ENCODE assay signal across 12 mouse cellular contexts in the genomic region with DNA sequence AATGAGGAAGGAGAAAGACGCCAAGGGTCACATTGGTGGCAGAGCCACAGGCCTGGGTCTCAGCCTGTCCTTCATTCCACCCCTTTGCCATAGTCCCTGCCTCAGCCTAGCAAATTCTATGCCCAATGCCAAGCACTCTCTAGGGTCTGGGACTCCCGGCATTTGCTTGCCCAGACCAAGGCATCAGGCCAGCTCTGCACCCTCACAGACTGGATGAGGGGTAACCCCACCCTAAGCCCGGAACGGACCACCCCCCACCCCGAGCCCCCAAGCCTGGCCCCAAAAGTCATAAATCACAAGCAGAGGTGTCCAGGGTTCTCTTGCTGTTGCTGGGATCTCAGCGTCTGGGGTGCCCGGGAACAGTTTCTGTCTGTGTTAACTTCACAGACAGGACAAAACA. TPM values are rescaled to one million over a fixed set of nuclear protein-coding genes. Genes with fewer than 3 reads are reported as not detected.
DNase-seq lines count a peak whose midpoint lies in the region; ATAC-seq and TF ChIP-seq lines count a peak whose summit lies in the region.
"Had no signal": no experiment of that assay in that cellular context is flagged by ENCODE, and none has a peak within 500 bp of the region (broad histone marks: within the 10 kb centered on the region; RNA-seq: fewer than 3 reads in every experiment).

No protein-coding gene starts in this region.

- H3K27me3 ChIP-seq in forebrain, embryonic 12.5 days: peaks cover 94% of the 10 kb centered on the region
- H3K27me3 ChIP-seq in forebrain, embryonic 15.5 days: peaks cover 86% of the 10 kb centered on the region
- H3K27me3 ChIP-seq in megakaryocyte, embryonic 14.5 days (replicated peaks): peaks cover 92% of the 10 kb centered on the region
- H3K27me3 ChIP-seq in hindbrain, postnatal 0 days (ENCODE audit: insufficient read depth, low read length): peaks cover 29% of the 10 kb centered on the region; the same call in 1 of the 2 replicates
- H3K27me3 ChIP-seq in neural tube, embryonic 15.5 days (replicated peaks): peaks cover 59% of the 10 kb centered on the region

- DNase-seq in hindbrain, postnatal 0 days (ENCODE audit: low spot score): no peak
- no peak for DNase-seq in adrenal gland, postnatal 36 days
- DNase-seq in retina, postnatal 1 day: no peak
- DNase-seq: adrenal gland, postnatal 25 days; kidney, adult 8-10 months; lung, postnatal 14 days had no signal

- under 1% methylated on average over 7 of the region's 7 CpGs for WGBS in forebrain, embryonic 12.5 days
- 0% methylated on average over 7 of the region's 7 CpGs for WGBS in forebrain, embryonic 15.5 days
- 5% methylated on average over 7 of the region's 7 CpGs for WGBS in hindbrain, postnatal 0 days
- 2% methylated on average over 7 of the region's 7 CpGs for WGBS in neural tube, embryonic 15.5 days

- H3K4me3 ChIP-seq in forebrain, embryonic 12.5 days (replicated peaks): 0 out of 2 replicates have a peak overlapping the region, but pooled peaks have one; percentile 11
- H3K4me3 ChIP-seq in forebrain, embryonic 15.5 days: no peak overlapping the region
- H3K4me3 ChIP-seq in megakaryocyte, embryonic 14.5 days (replicated peaks): peak overlapping the region; percentile 53
- H3K4me3 ChIP-seq in hindbrain, postnatal 0 days (ENCODE audit: low read length): no peak overlapping the region
- H3K4me3 ChIP-seq in neural tube, embryonic 15.5 days (replicated peaks): no peak overlapping the region

- 0 out of 2 replicates have a peak overlapping the region, but pooled peaks have one; percentile 19 for H3K27ac ChIP-seq in forebrain, embryonic 12.5 days
- H3K27ac ChIP-seq in forebrain, embryonic 15.5 days (replicated peaks): no peak overlapping the region
- H3K27ac ChIP-seq in hindbrain, postnatal 0 days: peak overlapping the region; percentile 45; the same call in 1 of the 2 replicates
- no peak overlapping the region for H3K27ac ChIP-seq in neural tube, embryonic 15.5 days (replicated peaks)
- H3K27ac ChIP-seq: left cerebral cortex, adult 2 months had no signal

- TF ChIP-seq CTCF in hindbrain, postnatal 0 days (IDR thresholded peaks at IDR 0.05; ENCODE audit: low read depth): no peak

- no peaks in the 10 kb centered on the region for H3K9me3 ChIP-seq in forebrain, embryonic 12.5 days
- no peaks in the 10 kb centered on the region for H3K9me3 ChIP-seq in forebrain, embryonic 15.5 days
- peaks cover 2% of the 10 kb centered on the region; the same call in 1 of the 2 replicates for H3K9me3 ChIP-seq in megakaryocyte, embryonic 14.5 days
- no peaks in the 10 kb centered on the region for H3K9me3 ChIP-seq in hindbrain, postnatal 0 days (ENCODE audit: low read length)
- no peaks in the 10 kb centered on the region for H3K9me3 ChIP-seq in neural tube, embryonic 15.5 days (replicated peaks)

- no peak overlapping the region for H3K4me2 ChIP-seq in forebrain, embryonic 12.5 days
- H3K4me2 ChIP-seq in forebrain, embryonic 15.5 days (replicated peaks): no peak overlapping the region
- peak overlapping the region; percentile 60 for H3K4me2 ChIP-seq in hindbrain, postnatal 0 days (ENCODE audit: low read depth, low read length)
- H3K4me2 ChIP-seq in neural tube, embryonic 15.5 days: peak overlapping the region; percentile 74

- H3K4me1 ChIP-seq in forebrain, embryonic 12.5 days: peaks cover 35% of the 10 kb centered on the region
- peaks cover 22% of the 10 kb centered on the region for H3K4me1 ChIP-seq in forebrain, embryonic 15.5 days
- H3K4me1 ChIP-seq in megakaryocyte, embryonic 14.5 days: peaks cover 41% of the 10 kb centered on the region
- peaks cover 3% of the 10 kb centered on the region for H3K4me1 ChIP-seq in hindbrain, postnatal 0 days (ENCODE audit: insufficient read depth, low read length)
- H3K4me1 ChIP-seq in neural tube, embryonic 15.5 days: peaks cover 39% of the 10 kb centered on the region

- H3K9ac ChIP-seq in forebrain, embryonic 12.5 days: no peak overlapping the region
- no peak overlapping the region for H3K9ac ChIP-seq in forebrain, embryonic 15.5 days (replicated peaks)
- H3K9ac ChIP-seq in hindbrain, postnatal 0 days (replicated peaks; ENCODE audit: low read length): no peak overlapping the region
- no peak overlapping the region for H3K9ac ChIP-seq in neural tube, embryonic 15.5 days (replicated peaks)

- no peak for ATAC-seq in forebrain, embryonic 12.5 days (ENCODE audit: low FRiP score)
- no peak for ATAC-seq in forebrain, embryonic 15.5 days (replicated peaks)
- no peak for ATAC-seq in megakaryocyte, adult 5-6 weeks (ENCODE audit: poor library complexity, severe bottlenecking)
- no peak for ATAC-seq in hindbrain, postnatal 0 days
- no peak for ATAC-seq in neural tube, embryonic 15.5 days (ENCODE audit: low FRiP score)

- no peaks in the 10 kb centered on the region for H3K36me3 ChIP-seq in forebrain, embryonic 12.5 days (replicated peaks)
- no peaks in the 10 kb centered on the region for H3K36me3 ChIP-seq in forebrain, embryonic 15.5 days
- no peaks in the 10 kb centered on the region for H3K36me3 ChIP-seq in megakaryocyte, embryonic 14.5 days (replicated peaks; ENCODE audit: low read length)
- no peaks in the 10 kb centered on the region for H3K36me3 ChIP-seq in hindbrain, postnatal 0 days (ENCODE audit: insufficient read depth, low read length)
- H3K36me3 ChIP-seq in neural tube, embryonic 15.5 days: no peaks in the 10 kb centered on the region

RNA-seq across cellular contexts. Expression of gene Msx2, which starts 9.8 kb away (rescaled TPM):
- 9.8 and 19.6 TPM in 2 replicates for polyA plus RNA-seq in forebrain, embryonic 12.5 days (2016; fragmentation: Nextera tagmentation; extraction: Ambion mirVana)
- polyA plus RNA-seq in forebrain, embryonic 15.5 days (2015; fragmentation: Nextera tagmentation; extraction: Ambion mirVana): 0.41 and 0.70 TPM in 2 replicates
- 0.63 and 1.6 TPM in 2 replicates for polyA plus RNA-seq in megakaryocyte, embryonic 14.5 days (2012; ENCODE audit: insufficient read depth, low replicate concordance)
- total RNA-seq in megakaryocyte, adult 5-6 weeks (2015): not detected in 2 replicates
- 0.18 TPM in 1 of 2 replicates, not detected in the other for total RNA-seq in megakaryocyte, adult 5-6 weeks (2017)
- total RNA-seq in hindbrain, postnatal 0 days (2014; rRNA removed): 3.1 and 4.4 TPM in 2 replicates
- polyA plus RNA-seq in hindbrain, postnatal 0 days (2015; fragmentation: Nextera tagmentation; extraction: Ambion mirVana): 5.1 and 5.3 TPM in 2 replicates
- 0.82 and 0.88 TPM in 2 replicates for polyA plus RNA-seq in neural tube, embryonic 15.5 days (2015; fragmentation: Nextera tagmentation; extraction: Ambion mirVana)
- under 1 TPM; 0.30 to 0.53 TPM for total RNA-seq in adrenal gland, postnatal 36 days (2021)

Comparison
In these comparisons a context has a peak if more than half of its experiments do, and no peak if none do; other contexts are left out.
1. H3K27ac ChIP-seq: peak in forebrain, embryonic 12.5 days (single experiment) and hindbrain, postnatal 0 days (single experiment); none in forebrain, embryonic 15.5 days (single experiment) and neural tube, embryonic 15.5 days (single experiment).
2. H3K4me3 ChIP-seq: peak in forebrain, embryonic 12.5 days (single experiment) and megakaryocyte, embryonic 14.5 days (single experiment); none in forebrain, embryonic 15.5 days (single experiment), hindbrain, postnatal 0 days (single experiment) and neural tube, embryonic 15.5 days (single experiment).
3. H3K4me2 ChIP-seq: peak in hindbrain, postnatal 0 days (single experiment) and neural tube, embryonic 15.5 days (single experiment); none in forebrain, embryonic 12.5 days (single experiment) and forebrain, embryonic 15.5 days (single experiment).